Mouse (Mus musculus): ENCODE data around the gene Aqp8.

Aqp8 gene

GRCm38 (mm10) chr7:123462070-123462501, at the start of gene Aqp8:
Aqp8 (plus strand) TSS chr7:123462291.
- DNase-seq (ENCODE audit: extremely low read depth, insufficient read length, low spot score), result no peak

GRCm38 (mm10) chr7:123416803-123417202, 45.3 kb upstream of the Aqp8 start:
- no peak for DNase-seq (ENCODE audit: extremely low read depth, insufficient read length, low spot score)

GRCm38 (mm10) chr7:123417661-123418060, 44.4 kb upstream of the Aqp8 start:
- no peak for DNase-seq (ENCODE audit: extremely low read depth, insufficient read length, low spot score)

DNA sequence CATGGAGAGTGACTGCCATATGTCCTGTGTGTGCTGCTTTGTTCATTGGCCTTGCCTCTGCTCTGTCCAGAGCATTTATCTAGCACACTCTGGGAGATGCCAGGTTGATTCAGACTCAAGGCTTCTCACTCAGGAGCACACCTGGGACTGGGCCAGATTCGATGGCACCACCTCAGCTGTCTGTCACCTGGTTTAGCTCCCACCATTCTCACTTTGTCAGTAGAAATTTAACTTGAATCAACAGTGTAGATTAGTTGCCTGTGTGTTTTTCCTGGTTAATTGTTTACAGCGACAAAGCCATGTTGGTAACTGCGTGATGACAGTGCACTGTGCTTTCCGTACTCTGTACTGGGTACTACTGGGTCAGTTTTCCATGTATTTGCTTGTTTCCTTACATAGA, 42.1 kb upstream of the Aqp8 start:
- DNase-seq (ENCODE audit: extremely low read depth, insufficient read length, low spot score), result no peak

- no peak for DNase-seq (ENCODE audit: extremely low read depth, insufficient read length, low spot score)
Observed at GRCm38 (mm10) chr7:123421958-123422357, 40.1 kb upstream of the Aqp8 start.

- DNase-seq (ENCODE audit: extremely low read depth, insufficient read length, low spot score), result no peak
Observed at GRCm38 (mm10) chr7:123424281-123424680, 37.8 kb upstream of the Aqp8 start.

- no peak for DNase-seq (ENCODE audit: extremely low read depth, insufficient read length, low spot score)
Observed at GRCm38 (mm10) chr7:123425134-123425757, 36.8 kb upstream of the Aqp8 start.

- peak; percentile 44 for DNase-seq (ENCODE audit: extremely low read depth, insufficient read length, low spot score)
Observed at GRCm38 (mm10) chr7:123429624-123430410, 32.3 kb upstream of the Aqp8 start.

GRCm38 (mm10) chr7:123430411-123430705, 31.7 kb upstream of the Aqp8 start:
- DNase-seq (ENCODE audit: extremely low read depth, insufficient read length, low spot score), result peak; percentile 44

GRCm38 (mm10) chr7:123431206-123431605, 30.9 kb upstream of the Aqp8 start:
- no peak for DNase-seq (ENCODE audit: extremely low read depth, insufficient read length, low spot score)

- no peak for DNase-seq (ENCODE audit: extremely low read depth, insufficient read length, low spot score)
Observed at GRCm38 (mm10) chr7:123442079-123442478, 20.0 kb upstream of the Aqp8 start.

GRCm38 (mm10) chr7:123448794-123449193, 13.3 kb upstream of the Aqp8 start:
- no peak for DNase-seq (ENCODE audit: extremely low read depth, insufficient read length, low spot score)

GRCm38 (mm10) chr7:123449676-123450075, 12.4 kb upstream of the Aqp8 start:
- no peak for DNase-seq (ENCODE audit: extremely low read depth, insufficient read length, low spot score)

DNA sequence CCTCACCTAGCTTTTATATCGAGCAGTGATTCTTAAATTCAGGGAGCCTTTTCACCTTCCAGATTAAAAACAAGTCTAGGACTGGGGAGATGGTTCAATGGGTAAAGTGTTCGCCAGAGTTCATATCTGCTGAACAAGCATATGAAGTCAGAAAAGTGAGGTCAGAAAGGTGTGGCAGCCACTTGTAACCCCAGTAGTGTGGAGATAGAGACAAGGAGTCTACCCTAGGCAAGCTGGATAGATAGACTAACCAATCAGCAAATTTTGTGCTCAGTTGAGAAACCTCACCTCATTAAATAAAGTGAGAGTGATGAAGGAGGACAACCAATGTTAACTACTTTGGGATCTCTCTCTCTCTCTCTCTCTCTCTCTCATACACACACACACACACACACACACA, 11.6 kb upstream of the Aqp8 start:
- no peak for DNase-seq (ENCODE audit: extremely low read depth, insufficient read length, low spot score)

DNA sequence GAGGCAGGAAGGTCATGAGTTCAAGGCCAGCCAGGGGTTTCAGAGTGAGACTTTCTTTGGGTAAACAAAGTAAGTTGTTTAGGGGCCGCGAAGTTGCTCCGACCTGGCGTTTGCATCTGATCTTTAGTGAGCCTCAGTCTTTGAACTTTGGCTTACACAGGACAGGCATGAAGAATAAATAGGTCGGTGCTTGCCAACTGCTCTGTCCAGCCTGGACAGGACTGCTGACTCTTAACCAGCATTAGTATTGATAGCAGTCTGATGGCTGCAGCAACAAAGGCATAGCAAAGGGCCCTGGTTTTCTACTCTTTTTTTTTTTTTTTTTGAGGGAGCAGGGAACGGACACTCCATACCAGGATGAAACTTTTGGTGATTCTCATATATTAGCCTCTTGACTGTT, 9.5 kb upstream of the Aqp8 start:
- DNase-seq (ENCODE audit: extremely low read depth, insufficient read length, low spot score), result no peak

DNA sequence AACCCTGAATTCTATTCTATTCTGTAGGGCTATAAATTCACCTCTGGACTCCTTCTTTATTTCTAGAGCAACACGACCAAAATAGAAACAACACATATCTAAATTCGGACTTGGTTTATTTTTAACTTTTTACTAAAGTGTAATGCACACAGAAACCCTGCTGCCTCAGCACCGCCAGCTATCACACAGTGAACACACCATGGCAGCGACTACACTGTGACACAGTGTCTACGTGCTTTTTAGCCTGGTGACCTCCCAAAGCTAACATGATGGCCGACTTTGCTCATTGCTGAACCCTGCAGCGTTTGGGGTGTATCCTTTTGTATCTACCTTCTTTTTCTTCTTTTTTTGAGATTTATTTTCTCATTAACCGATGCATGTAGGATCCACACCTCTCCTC, 9.0 kb upstream of the Aqp8 start:
- no peak for DNase-seq (ENCODE audit: extremely low read depth, insufficient read length, low spot score)

- DNase-seq (ENCODE audit: extremely low read depth, insufficient read length, low spot score), result peak; percentile 13
Observed at GRCm38 (mm10) chr7:123455088-123455487, 7.0 kb upstream of the Aqp8 start.

DNA sequence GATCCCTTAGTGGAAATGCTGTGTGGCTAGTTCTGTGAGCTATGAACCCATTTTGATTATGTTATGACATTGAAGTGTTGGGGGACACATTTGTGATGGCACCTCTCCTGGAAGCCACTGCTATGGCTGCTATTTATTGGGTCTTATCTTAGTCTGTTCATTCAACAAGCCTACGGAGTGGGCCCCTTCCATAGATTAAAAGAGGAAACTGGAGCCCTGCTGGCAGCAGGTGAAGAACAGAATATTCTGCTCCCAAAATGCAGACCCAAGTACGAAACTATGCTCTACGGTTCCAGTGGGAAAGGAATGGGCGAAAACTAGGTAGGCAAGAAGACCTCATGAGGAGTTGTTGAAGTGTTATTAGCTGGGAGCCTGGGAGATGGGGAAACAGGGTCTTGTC, 3.8 kb upstream of the Aqp8 start:
- DNase-seq (ENCODE audit: extremely low read depth, insufficient read length, low spot score), result no peak

DNA sequence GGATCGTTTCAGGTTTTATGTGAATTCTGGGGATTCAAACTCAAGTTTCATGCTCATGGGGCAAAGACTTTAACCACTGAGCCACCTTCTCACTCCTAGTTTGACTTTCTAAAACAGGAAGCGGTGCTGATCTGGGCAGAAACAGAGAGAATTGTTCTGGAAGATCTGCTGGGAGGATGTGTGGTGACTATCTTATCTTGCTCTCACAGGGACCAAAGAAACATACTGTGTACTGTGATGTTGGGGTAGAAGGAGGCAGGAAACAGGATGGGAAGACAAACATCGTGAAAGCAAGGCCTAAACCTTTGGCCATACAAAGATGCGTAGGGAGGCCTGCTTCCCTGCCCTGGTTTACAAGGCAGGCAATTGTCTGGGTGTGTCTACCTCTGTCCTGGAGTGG, 2.8 kb upstream of the Aqp8 start:
- DNase-seq (ENCODE audit: extremely low read depth, insufficient read length, low spot score), result no peak

DNA sequence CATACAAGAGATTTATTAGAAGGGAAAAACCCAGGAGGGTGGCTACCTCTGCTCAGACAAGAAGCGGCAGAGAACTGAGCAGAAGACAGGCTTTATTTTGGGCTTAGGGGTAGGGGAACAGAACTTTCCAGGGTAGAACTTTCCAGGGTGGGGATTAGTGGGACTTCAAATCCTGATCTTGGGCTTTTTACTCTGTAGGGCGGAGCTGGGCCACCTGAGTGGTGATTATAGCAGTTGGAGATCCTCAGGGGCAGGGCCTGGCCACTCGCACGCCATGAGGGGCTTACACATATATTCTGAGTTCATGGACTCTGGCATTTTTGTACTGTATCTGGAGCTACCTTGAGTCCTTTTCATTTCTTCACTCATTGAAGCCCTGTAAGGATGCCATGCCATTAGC, 775 bp upstream of the Aqp8 start:
- no peak for DNase-seq (ENCODE audit: extremely low read depth, insufficient read length, low spot score)

GRCm38 (mm10) chr7:123463569-123463968, 1.5 kb downstream of the Aqp8 start:
- DNase-seq (ENCODE audit: extremely low read depth, insufficient read length, low spot score), result no peak

- DNase-seq (ENCODE audit: extremely low read depth, insufficient read length, low spot score), result no peak
Observed at GRCm38 (mm10) chr7:123465692-123466387, 3.7 kb downstream of the Aqp8 start.

Data from 3134 (cell line).